Comparison of ENCODE assay signal across 9 mouse cellular contexts in the genomic region with DNA sequence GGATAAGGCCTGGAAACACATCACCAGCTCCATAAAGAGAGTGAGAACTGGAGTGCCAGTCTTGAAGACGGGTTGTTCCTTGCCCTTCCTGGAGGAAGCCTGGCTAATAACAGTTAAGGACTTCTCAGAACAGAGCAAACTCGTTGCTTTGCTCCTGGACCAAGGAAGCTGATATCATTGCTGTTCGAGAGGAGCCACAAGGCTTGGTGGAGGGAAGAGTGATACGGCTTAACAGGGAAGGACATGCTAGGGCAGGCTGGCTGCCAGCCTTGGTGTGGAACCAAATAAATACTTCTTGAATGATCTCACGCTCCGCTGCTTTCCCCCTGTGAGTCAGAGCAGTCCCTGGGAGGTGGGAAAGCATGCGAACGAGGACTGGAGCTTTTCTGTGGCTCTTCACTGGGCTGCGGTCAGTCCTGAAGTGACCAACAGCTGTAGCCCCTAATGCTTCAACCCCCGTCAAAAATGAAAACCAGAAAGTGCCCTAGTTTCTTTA. TPM values are rescaled to one million over a fixed set of nuclear protein-coding genes. Genes with fewer than 3 reads are reported as not detected.
DNase-seq lines count a peak whose midpoint lies in the region; ATAC-seq and TF ChIP-seq lines count a peak whose summit lies in the region.
"Had no signal": no experiment of that assay in that cellular context is flagged by ENCODE, and none has a peak within 500 bp of the region (broad histone marks: within the 10 kb centered on the region; RNA-seq: fewer than 3 reads in every experiment).

No protein-coding gene starts in this region.

- H3K9me3 ChIP-seq in hindbrain, embryonic 14.5 days (ENCODE audit: control insufficient read depth, low read length): no peaks in the 10 kb centered on the region
- H3K9me3 ChIP-seq: neural tube, embryonic 12.5 days had no signal

- peaks cover 5% of the 10 kb centered on the region; the same call in 1 of the 2 replicates for H3K4me1 ChIP-seq in hindbrain, embryonic 14.5 days (replicated peaks; ENCODE audit: control insufficient read depth, insufficient read depth, low read length)
- H3K4me1 ChIP-seq in lung, adult 2 months (ENCODE audit: control insufficient read depth, insufficient read depth, low read length): peaks cover 26% of the 10 kb centered on the region

- 45% methylated on average over 10 of the region's 10 CpGs for WGBS in hindbrain, embryonic 14.5 days
- 14% methylated on average over 10 of the region's 10 CpGs for WGBS in lung, adult 2 months

- no peak overlapping the region for H3K4me3 ChIP-seq in hindbrain, embryonic 14.5 days (replicated peaks; ENCODE audit: low read length)
- H3K4me3 ChIP-seq in lung, adult 2 months (replicated peaks; ENCODE audit: extremely low read depth, low read depth, low read length): no peak overlapping the region
- H3K4me3 ChIP-seq: neural tube, embryonic 12.5 days had no signal

- ATAC-seq in hindbrain, embryonic 14.5 days (ENCODE audit: low FRiP score): no peak

- H3K4me2 ChIP-seq in hindbrain, embryonic 14.5 days (replicated peaks): no peak overlapping the region
- H3K4me2 ChIP-seq: neural tube, embryonic 12.5 days had no signal

- H3K9ac ChIP-seq in hindbrain, embryonic 14.5 days: no peak overlapping the region
- H3K9ac ChIP-seq: neural tube, embryonic 12.5 days had no signal

- peak; percentile 75 for DNase-seq in MEL-GATA-1-ER (ENCODE audit: extremely low read depth, low read depth)
- peak; percentile 80 for DNase-seq in adrenal gland, adult 8-10 months
- DNase-seq in fat pad, adult 2 months (ENCODE audit: extremely low read depth, low read depth, low spot score): peak; percentile 30
- DNase-seq in hindbrain, embryonic 14.5 days (ENCODE audit: low spot score): peak; percentile 59
- DNase-seq in lung, adult 2 months: peak; percentile 51
- DNase-seq in urinary bladder, adult 18-20 months (ENCODE audit: low spot score in 2 of 2): peak; percentile 50 to 87
- no peak for DNase-seq in c-Kit-positive CD71-positive TER-119-positive erythroid progenitor cells, embryonic 14.5 days (ENCODE audit: low spot score)
- no peak for DNase-seq in T-cell, adult 2 months (ENCODE audit: low spot score)

- H3K36me3 ChIP-seq in hindbrain, embryonic 14.5 days (replicated peaks; ENCODE audit: control insufficient read depth, insufficient read depth): no peaks in the 10 kb centered on the region
- H3K36me3 ChIP-seq: neural tube, embryonic 12.5 days had no signal

- no peak overlapping the region for H3K27ac ChIP-seq in hindbrain, embryonic 14.5 days
- H3K27ac ChIP-seq: neural tube, embryonic 12.5 days had no signal

- TF ChIP-seq POLR2A in lung, adult 2 months (IDR thresholded peaks at IDR 0.05; ENCODE audit: borderline replicate concordance, extremely low read depth, low read depth, low read length): no peak

- no peaks in the 10 kb centered on the region for H3K27me3 ChIP-seq in hindbrain, embryonic 14.5 days (ENCODE audit: control insufficient read depth, insufficient read depth, low read length)
- H3K27me3 ChIP-seq: neural tube, embryonic 12.5 days had no signal

- TF ChIP-seq CTCF in lung, adult 2 months (IDR thresholded peaks at IDR 0.05; ENCODE audit: insufficient read depth, low read length): no peak

RNA-seq across cellular contexts. Expression of gene St3gal2, which starts 21.8 kb away (rescaled TPM):
- 10 to 100 TPM; 19.1 to 41.1 (median 27.7) TPM for total RNA-seq in adrenal gland, adult 8-10 months (2022)
- polyA plus RNA-seq in hindbrain, embryonic 14.5 days (2014; fragmentation: Nextera tagmentation; extraction: Ambion mirVana): 17.6 and 18.3 TPM in 2 replicates
- 41.0 and 48.5 TPM in 2 replicates for polyA plus RNA-seq in lung, adult 2 months (2012; rRNA removed)

RNA-seq across cellular contexts. Expression of gene Fuk, which starts 39.2 kb away (rescaled TPM):
- 10 to 100 TPM; 11.1 to 19.0 (median 15.8) TPM for total RNA-seq in adrenal gland, adult 8-10 months (2022)
- 5.0 and 5.8 TPM in 2 replicates for polyA plus RNA-seq in hindbrain, embryonic 14.5 days (2014; fragmentation: Nextera tagmentation; extraction: Ambion mirVana)
- 15.8 and 17.9 TPM in 2 replicates for polyA plus RNA-seq in lung, adult 2 months (2012; rRNA removed)

RNA-seq across cellular contexts. Expression of gene Ddx19a, which starts 56.1 kb away (rescaled TPM):
- 10 to 100 TPM; 38.7 to 52.2 (median 44.5) TPM for total RNA-seq in adrenal gland, adult 8-10 months (2022)
- polyA plus RNA-seq in hindbrain, embryonic 14.5 days (2014; fragmentation: Nextera tagmentation; extraction: Ambion mirVana): 13.0 and 13.3 TPM in 2 replicates
- 16.3 and 21.0 TPM in 2 replicates for polyA plus RNA-seq in lung, adult 2 months (2012; rRNA removed)

Comparison
In these comparisons a context has a peak if more than half of its experiments do, and no peak if none do; other contexts are left out.
1. DNase-seq: peak in MEL-GATA-1-ER (single experiment), adrenal gland, adult 8-10 months (single experiment), fat pad, adult 2 months (single experiment), hindbrain, embryonic 14.5 days (single experiment), lung, adult 2 months (single experiment) and urinary bladder, adult 18-20 months (2 of 2); none in c-Kit-positive CD71-positive TER-119-positive erythroid progenitor cells, embryonic 14.5 days (single experiment) and T-cell, adult 2 months (single experiment).